Mouse (Mus musculus) hematopoietic stem cell, adult 5-6 weeks (primary cell): Measurements from ENCODE around the gene Zfp280d. TPM values are rescaled to one million over a fixed set of nuclear protein-coding genes. Genes with fewer than 3 reads are reported as not detected.

ENCODE experiments used
- ATAC-seq, 2 experiments: fragments of 125-278 bp in 1 of 2; replicated peaks in 1 of 2; 2 replicates each; pipeline ENCODE4 v1.8.0; 2016 to 2017; ENCODE audit warnings: inconsistent platforms in 2 of 2, mild to moderate bottlenecking in 2 of 2, moderate number of reproducible peaks in 2 of 2, low read depth in 1 of 2, moderate TSS enrichment in 1 of 2; ENCODE audit not compliant: low FRiP score in 2 of 2, poor library complexity in 2 of 2, severe bottlenecking in 2 of 2, insufficient read depth in 1 of 2, low TSS enrichment in 1 of 2
- total RNA-seq: library from RNA; stranded (forward); fragments of 172-1452, 232-1000 nt; gene quantifications from 2 replicates; pipeline ENCODE4 v1.2.3, GENCODE M21; 2017

The Zfp280d gene
- total RNA-seq = 95.1 and 96.4 TPM in 2 replicates

DNA sequence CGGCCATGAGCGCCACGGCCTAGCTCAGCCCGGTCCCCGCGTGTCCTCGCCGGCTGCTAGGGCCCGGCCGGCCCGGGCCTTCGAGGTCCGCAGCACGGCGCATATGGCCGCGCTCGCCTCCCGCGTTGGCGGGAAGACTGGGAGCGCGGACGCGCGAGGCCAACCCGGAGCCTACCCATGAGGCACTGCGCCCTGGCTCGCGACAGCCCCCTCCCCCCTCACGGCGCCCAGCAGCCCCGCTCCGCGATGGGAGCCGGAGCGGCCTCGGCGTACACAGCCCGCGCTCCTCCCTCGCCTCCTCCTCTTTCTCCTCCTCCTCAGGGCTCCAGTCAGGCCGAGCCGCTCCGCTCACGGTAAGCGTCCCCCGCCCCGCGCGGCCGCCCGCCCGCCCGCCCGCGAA is at the start of gene Zfp280d:
Zfp280d (plus strand) TSS at position 184 of the 400 bp plus-strand sequence.
- peak; percentile 91 to 93 for ATAC-seq

GRCm38 (mm10) chr9:72226536-72226935 is 48.1 kb upstream of the Zfp280d start:
- no peak for ATAC-seq

GRCm38 (mm10) chr9:72252656-72253055 is 22.0 kb upstream of the Zfp280d start:
- ATAC-seq = no peak

DNA sequence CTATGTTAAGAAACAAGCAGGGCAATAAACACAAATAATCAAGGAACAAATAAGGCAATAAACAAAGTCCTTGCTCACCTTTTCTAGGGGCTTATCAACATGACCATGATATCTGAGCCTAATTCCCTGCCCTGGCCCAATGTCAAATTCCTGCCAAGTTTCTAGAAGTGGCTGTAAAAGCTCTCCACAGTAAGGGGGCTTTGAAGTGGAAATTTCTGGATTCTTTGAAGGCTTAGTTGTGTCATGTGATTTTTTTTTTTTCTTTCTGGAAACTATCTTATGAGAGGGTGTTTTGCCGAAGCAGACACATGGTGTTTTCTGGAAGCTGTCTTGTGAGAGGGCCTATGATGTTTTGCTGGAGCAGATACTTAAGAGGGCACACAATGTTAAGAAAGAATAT is 19.4 kb upstream of the Zfp280d start:
- ATAC-seq = no peak

GRCm38 (mm10) chr9:72256646-72257045 is 18.0 kb upstream of the Zfp280d start:
- no peak for ATAC-seq

DNA sequence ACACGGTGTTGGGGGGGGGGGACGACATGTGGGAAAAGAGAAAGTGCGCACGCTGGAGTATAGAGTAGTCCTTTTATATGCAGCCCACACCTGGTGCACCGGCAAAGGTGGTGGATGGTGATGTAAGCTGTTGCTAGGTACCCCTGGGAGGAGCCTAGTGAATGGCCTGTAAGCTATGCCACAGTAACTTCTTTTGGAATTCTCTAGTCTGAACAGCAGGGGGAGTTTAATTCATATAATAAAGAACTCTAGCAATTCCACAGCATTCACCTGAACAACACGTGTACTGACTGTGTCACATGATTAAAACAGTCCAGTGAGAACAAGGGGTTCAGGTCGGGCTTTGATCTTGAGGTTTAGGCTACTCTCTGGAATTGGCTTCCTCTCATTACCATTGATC is 14.3 kb upstream of the Zfp280d start:
- ATAC-seq = peak; percentile 78 to 82

DNA sequence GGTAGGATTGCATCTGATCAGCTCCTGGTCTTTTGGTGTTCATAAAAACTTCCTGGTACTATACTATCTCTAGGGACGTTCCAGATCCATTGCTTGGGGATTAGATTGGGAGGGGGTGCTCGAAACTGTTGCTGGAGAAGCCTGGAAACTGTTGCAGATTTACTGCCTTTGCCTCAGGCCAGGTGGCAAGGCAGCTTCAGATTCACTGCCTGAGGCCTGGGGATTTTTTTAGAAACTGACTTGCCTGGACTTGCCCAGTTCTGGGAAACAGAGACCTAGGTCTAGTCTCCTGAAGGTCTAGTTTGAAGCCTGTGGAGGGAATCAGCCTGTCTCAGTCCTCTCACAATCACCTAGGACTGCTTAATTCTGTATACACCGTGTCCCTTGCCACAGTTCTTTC is 9.8 kb upstream of the Zfp280d start:
- no peak for ATAC-seq

- ATAC-seq = no peak
These were observed 4.5 kb upstream of the Zfp280d start for GRCm38 (mm10) chr9:72270146-72270545.

- ATAC-seq = no peak
These were observed 832 bp upstream of the Zfp280d start for GRCm38 (mm10) chr9:72273646-72274410.

DNA sequence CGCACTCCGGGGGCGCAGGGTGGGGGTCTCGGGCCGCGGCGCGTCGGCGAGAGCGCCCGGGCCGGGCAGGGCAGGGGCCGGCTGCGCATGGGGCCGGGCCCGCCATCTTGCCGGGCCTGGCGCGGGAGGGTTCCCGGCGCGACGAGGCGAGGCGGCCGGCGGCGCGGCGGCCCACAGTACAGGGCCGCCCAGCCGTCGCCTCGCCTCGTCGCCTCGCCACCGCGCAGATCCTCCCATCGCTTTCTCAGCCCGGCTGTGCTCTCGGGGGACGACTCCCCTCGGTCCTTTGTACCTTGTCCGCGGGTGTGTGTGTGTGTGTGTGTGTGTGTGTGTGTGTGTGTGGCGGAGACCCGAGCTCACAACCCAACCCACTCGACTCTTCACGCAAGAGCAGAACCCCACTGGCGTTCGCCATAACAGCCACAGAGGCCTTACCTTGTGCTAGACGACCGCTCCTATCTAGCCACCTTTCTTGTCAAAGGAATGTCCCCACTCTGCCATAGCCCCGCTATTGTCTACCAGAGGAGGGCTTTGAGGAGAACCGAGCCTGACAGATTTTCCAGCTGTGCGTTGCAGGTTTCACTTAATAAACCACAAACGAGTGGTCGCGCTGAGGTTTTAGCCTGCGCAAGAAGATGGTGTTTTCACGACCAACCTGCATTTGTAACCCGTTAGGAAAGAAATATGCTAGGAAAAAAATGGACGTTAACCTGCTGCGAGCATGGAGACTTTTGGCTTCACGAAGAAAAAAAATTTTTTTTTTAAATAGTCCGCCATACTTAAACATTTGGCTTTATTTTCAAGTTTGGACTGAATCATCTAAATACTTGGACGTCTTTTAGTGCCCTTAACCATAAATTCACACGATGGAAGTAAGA is 680 bp downstream of the Zfp280d start:
- peak; percentile 18 to 46; a peak in 3 of 4 replicates for ATAC-seq

DNA sequence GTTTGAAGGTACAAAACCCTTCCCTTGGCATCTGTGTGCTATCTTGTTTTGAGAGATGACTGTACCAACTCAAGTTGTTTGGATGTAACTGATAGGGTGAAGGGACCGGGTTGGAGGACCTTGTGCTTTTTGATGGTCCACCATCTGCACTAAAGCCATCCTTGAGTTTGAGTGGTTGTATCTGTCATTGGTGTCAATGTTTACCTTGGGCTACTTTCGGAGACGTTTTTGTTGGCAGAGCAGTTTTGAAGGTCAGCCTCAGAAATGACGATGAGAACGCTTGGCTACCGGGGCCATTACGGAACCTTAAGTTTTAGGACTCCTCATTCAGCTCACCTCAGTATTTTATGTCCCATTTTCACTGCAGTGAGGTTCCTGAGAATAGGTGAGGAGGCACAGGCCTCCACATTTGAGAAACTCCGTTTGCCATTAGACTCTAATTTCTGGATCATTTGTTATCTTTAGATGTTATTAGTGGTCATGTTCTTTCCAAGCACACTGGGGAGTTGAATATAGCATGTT is 1.4 kb downstream of the Zfp280d start:
- ATAC-seq = no peak

DNA sequence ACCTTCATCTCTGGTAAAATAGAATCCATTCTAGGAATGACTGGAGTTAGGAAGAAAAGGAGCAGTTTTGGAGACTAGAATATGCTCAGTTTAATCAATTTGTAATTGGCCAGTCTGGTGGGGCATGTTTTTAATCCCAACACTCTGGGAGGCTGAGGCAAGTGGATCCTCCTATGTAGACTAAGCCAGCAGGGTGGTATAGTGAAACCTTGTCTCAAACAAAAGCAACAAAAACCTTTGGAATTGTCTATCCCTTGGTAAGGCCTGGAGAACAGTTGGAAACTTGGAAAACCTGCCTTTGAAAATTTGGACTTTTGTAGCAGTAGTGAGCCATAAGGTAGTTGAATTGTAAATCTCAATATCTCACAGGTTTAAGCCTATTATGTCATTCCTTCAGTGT is 2.3 kb downstream of the Zfp280d start:
- no peak for ATAC-seq

DNA sequence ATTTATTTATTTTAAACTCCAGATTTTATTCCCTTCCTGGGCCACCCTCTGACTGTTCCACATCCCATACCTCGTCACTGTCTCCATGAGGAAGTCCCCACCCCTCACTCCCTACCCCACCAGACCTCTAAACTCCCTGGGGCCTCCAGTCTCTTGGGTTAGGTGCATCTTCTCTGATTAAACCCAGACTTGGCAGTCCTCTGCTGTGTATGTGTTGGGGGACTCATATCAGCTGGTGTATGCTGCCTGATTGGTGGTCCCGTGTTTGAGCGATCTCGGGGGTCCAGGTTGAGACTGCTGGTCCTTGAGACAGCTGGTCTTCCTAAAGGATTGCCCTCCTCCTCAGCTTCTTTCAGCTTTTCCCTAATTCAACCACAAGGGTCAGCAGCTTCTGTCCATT is 5.3 kb downstream of the Zfp280d start:
- no peak for ATAC-seq

DNA sequence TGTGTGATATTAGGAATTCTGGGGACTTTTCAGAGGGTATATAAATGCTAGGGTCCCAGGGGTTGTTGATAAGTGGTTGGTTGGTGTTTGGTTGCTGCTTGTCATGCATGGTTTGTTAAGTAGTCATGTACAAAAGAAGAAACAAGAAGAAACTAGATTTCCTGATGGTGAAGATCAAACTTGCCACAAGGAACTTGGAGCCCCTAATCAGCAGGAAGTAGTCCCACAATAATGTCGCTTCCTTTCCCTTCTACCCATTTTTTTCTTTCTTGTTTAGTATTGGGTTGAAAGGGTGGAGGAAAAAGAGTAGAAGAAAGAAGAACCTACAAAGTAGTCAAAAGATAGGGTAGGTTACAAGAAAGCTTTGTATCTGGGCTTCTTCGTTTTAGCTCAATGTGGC is 13.0 kb downstream of the Zfp280d start:
- no peak for ATAC-seq

GRCm38 (mm10) chr9:72288210-72288609 is 13.6 kb downstream of the Zfp280d start:
- ATAC-seq = no peak

DNA sequence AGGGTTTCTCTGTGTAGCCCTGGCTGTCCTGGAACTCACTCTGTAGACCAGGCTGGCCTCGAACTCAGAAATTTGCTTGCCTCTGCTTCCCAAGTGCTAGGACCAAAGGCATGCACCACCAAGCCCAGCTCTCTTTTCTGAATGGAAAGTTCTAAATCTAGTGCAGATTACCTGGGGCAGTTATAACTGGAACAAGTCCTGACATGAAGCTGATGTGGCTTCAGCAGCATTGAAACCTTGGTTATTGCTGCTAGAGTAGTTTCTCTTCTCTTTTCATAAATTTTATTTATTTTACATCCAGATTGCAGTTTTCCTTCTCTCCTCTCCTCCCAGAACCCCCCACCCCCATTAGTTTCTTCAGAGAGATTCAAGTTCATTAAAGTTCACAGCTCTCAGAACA is 14.4 kb downstream of the Zfp280d start:
- no peak for ATAC-seq

DNA sequence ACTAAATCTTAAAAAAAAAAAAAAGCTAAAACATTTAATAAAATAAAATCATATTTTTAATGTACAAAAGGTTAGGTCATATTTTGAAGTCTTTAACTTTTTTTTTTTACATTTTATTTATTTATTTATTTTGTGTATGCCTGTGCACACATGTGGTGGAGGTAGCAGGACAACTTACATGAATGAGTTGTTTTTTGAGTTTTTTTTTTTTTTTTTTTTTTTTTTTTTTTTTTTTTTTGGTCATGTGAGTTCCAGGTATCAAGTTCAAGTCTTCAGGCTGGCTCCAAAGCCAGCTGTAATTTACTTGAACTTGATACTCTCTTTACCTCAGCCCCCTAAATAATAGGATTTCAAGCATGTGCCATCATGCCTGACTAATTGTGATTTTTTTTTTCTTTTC is 19.4 kb downstream of the Zfp280d start:
- ATAC-seq = no peak

- no peak for ATAC-seq
These were observed 35.1 kb downstream of the Zfp280d start for GRCm38 (mm10) chr9:72309765-72310164.
